Mouse (Mus musculus): ENCODE data around the gene Tmsb15b1. TPM values are rescaled to one million over a fixed set of nuclear protein-coding genes. Genes with fewer than 3 reads are reported as not detected.

The Tmsb15b1 gene
- 17.9 and 18.6 TPM in 2 replicates for polyA plus RNA-seq (2021; fragmentation: Nextera tagmentation)
- long read RNA-seq, experiment 1, partial matches to known transcripts = 0 of 3 reads
- long read RNA-seq, experiment 1, other reads (novel, unspliced or antisense) = 1 of 3 reads
- long read RNA-seq, experiment 2, partial matches to known transcripts = 0 of 2 reads
- long read RNA-seq, experiment 2, other reads (novel, unspliced or antisense) = 2 of 2 reads

DNA sequence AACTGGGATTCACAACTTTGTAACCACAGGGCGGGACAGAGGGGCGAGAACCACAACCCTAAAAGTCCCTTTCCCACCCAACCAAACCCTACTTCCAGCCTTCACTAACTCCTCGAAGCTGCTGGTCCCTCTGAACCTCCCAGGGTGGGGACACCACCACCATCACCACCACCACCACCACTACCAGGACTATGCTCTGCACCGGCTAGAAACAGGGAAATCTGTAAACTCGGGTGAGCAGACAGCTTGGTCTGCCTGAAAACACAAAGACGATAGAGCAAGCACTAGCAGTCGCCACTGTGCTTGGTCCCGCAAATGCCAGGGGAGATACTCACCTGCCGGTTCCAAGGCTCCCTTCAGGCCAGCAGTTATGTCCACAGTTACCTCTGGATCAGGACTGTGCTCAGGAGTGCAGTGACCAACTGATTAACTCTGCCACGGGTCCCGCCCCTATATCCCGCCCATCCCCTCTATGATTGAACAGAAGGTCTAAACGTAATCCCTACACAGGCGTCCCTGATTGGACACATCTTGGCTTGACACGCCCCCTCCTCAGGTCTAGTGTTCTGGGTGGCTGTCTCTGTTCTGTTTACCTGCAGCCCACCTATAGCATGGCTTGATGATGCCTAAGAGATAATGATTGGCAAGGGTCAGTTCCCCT is at the start of gene Tmsb15b1, which contains the start of gene Tmsb15l:
Gene Tmsb15b1, minus strand, starts transcription at position 451 of the 661 bp plus-strand sequence.
Gene Tmsb15l, minus strand, starts transcription at position 446 of the 661 bp plus-strand sequence.

DNA sequence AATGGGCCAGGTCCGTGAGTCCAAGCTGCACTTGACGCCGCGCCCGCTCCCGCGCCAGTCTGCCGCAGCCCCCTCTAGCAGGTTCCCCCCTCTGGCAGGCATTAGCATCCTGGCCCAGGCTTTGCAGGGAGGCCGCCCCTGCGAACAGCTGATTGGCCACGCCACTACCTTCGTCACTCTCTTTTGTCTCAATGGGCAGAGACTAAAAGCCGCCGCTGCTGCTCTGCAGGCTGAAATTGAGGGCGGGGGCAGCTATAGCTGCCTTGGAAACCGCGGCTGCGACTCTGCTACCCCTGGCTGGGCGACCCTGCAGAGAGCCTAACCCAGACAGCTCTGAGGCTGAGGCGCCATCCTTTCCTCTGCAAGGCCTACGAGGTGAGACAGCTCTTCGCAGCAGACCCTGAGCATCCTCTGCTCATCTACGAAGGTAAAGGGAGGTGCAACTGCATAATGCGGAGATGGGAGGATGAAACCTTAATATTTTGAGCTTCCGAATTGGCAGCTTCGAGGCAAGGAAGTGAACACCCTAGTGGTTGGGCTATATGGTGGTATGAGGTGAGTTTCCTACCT is 16.4 kb upstream of the Tmsb15b1 start, which contains the start of gene Zcchc18:
Gene Zcchc18, plus strand, starts transcription at position 178 of the 570 bp plus-strand sequence.

DNA sequence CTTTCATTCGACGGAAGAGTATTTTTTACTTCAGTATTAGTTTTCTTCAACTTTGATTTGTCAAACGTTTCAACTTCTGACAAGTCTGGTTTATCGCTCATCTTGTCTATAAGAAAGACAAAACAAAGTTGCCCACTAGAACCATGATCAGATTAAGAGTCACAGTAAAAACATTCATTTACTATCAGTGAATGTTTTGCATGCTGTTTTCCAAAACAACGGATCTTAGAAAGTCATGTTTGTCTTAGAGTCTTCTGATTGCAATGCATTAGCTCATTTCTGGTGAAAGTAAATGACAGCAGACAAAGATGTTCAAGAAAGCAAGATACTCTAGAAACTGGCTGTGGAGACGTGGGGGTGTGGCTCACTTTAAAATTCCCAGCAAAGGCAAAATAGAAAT is 1.3 kb downstream of the Tmsb15b1 start, which contains the start of gene Tmsb15b2:
Gene Tmsb15b2, minus strand, starts transcription at position 101 of the 400 bp plus-strand sequence.

DNA sequence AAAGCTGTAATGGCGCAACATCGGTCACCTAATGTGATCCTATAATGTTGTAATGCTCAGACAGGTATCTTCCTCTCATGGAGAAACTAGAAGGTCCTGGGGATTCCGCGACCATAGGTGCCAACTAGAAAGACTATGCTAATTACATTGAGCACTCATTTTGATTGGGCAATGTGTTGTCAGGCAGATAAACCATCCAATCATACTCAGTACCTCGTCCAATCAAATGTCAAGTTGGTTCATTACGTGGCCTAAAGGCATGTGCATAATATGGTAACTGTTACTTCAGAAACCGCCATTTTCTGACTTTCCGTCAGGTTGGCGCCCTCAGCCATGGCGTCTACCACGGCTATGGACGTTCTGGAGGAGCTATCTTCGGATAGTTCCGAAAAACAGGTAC is 49.6 kb downstream of the Tmsb15b1 start, which contains the start of gene H2bfm:
Gene H2bfm, plus strand, starts transcription at position 295 of the 400 bp plus-strand sequence.

Other genes with a start within 250 kb of the Tmsb15b1 start
- 188 and 193 TPM in 2 replicates for gene Morf4l2, start 233.2 kb downstream of the Tmsb15b1 start, polyA plus RNA-seq (2021; fragmentation: Nextera tagmentation)
- 0.15 and 0.18 TPM in 2 replicates for gene Glra4, start 196.7 kb downstream of the Tmsb15b1 start, polyA plus RNA-seq (2021; fragmentation: Nextera tagmentation)
- gene Plp1, start 154.2 kb downstream of the Tmsb15b1 start, polyA plus RNA-seq (2021; fragmentation: Nextera tagmentation) = 1,040 and 1,122 TPM in 2 replicates
- 9.2 and 10.7 TPM in 2 replicates for gene Rab9b, start 108.1 kb downstream of the Tmsb15b1 start, polyA plus RNA-seq (2021; fragmentation: Nextera tagmentation)
- gene H2bfm, start 49.5 kb downstream of the Tmsb15b1 start, polyA plus RNA-seq (2021; fragmentation: Nextera tagmentation) = not detected in 2 replicates
- 31.9 and 33.3 TPM in 2 replicates for gene Tmsb15b2, start 1.4 kb downstream of the Tmsb15b1 start, polyA plus RNA-seq (2021; fragmentation: Nextera tagmentation)
- gene Tmsb15l, start within 50 bp of the Tmsb15b1 start, polyA plus RNA-seq (2021; fragmentation: Nextera tagmentation) = 8.0 and 13.4 TPM in 2 replicates
- gene Zcchc18, start 16.3 kb upstream of the Tmsb15b1 start, polyA plus RNA-seq (2021; fragmentation: Nextera tagmentation) = 257 and 296 TPM in 2 replicates
- 7.5 and 9.1 TPM in 2 replicates for gene Slc25a53, start 61.4 kb upstream of the Tmsb15b1 start, polyA plus RNA-seq (2021; fragmentation: Nextera tagmentation)
- 2.0 and 2.6 TPM in 2 replicates for gene Fam199x, start 72.7 kb upstream of the Tmsb15b1 start, polyA plus RNA-seq (2021; fragmentation: Nextera tagmentation)
- not detected in 2 replicates for gene Esx1, start 145.2 kb upstream of the Tmsb15b1 start, polyA plus RNA-seq (2021; fragmentation: Nextera tagmentation)

All from layer of hippocampus, adult 6 months (tissue).